Mouse (Mus musculus): ENCODE data around the gene Coro7. TPM values are rescaled to one million over a fixed set of nuclear protein-coding genes. Genes with fewer than 3 reads are reported as not detected.
A peak's percentile ranks its signal among the peaks of the same experiment; 100 is the strongest.

Gene Coro7
- polyA plus RNA-seq, 1 experiment from 2014 or later = 23.3 TPM

DNA sequence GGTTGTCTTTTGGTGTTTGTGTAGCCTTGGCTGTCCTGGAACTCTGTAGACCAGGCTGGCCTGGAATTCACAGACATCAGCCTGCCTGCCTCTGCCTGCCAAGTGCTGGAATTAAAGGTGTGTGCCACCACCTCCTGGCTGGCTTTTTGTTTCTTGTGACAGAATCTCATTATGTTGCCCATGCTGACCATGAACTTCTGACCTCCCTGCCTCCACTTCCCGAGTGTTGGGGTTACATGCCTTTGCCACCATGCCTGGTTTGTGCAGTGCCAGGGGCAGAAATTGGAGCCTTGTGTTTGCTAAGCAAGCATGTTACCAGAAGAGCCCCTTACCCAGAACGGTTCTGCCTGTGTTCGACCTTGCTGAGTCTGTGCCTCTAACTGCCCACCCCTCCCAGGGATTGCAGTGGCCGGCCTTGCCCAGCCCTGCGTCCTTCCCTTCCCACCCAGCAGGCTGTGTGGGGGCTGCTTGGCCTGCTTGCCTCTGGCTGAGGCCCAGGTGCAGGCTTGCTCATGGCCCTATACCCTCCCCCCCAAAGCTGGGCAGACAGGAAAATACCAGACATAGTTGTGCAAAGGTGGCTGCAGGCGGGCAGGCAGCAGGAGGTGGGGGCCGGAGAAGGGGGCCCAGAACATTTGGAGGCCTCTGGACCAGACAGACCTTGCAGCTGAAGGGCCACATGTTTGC is 76.7 kb downstream of the Coro7 start:
- DNase-seq (no peak), ATAC-seq (ENCODE audit: low FRiP score, low TSS enrichment) (no peak)
- H3K9me3 ChIP-seq (ENCODE audit: control insufficient read depth, low read length) = no peaks in the 10 kb centered on the region
- H3K9ac ChIP-seq (replicated peaks; ENCODE audit: low read length) = no peak overlapping the region; the same call in 1 of the 2 replicates
- H3K4me3 ChIP-seq (replicated peaks; ENCODE audit: low read depth, low read length) = no peak overlapping the region
- H3K27ac ChIP-seq (replicated peaks; ENCODE audit: low read depth, low read length) = no peak overlapping the region; the same call in 1 of the 2 replicates
- no peaks in the 10 kb centered on the region for H3K27me3 ChIP-seq (ENCODE audit: control insufficient read depth, insufficient read depth, low read length)
- H3K4me2 ChIP-seq (ENCODE audit: low read length) = no peak overlapping the region
- peaks cover 59% of the 10 kb centered on the region for H3K4me1 ChIP-seq (ENCODE audit: control insufficient read depth, insufficient read depth, low read length)
- no peaks in the 10 kb centered on the region for H3K36me3 ChIP-seq (ENCODE audit: control insufficient read depth, insufficient read depth, low read length)
- WGBS = 36% methylated on average over 7 of the region's 7 CpGs

DNA sequence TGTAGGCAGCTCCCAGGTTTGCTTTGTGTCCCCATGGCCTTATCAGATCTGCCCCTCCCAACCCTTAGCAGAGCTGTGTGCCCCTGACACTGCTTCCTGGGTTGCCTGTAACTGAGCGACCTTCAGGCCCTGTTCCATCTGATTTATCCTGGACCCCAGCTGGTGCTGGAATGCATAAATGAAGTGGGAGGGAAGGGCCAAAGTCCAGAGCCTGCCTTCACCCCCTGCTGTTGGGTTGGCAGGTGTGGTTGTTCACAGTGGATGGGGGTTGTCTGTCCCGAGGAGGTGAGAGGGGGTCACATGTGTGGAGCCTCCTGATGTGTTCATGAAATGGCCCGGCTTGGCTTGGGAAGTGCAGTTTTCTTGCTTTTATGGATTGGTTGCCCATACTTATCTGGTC is 77.4 kb downstream of the Coro7 start:
- Histone ChIP-seq H3K4me3 (replicated peaks; ENCODE audit: low read depth, low read length) (no peak overlapping the region), H3K27me3 (ENCODE audit: control insufficient read depth, insufficient read depth, low read length) (no peaks in the 10 kb centered on the region), H3K9me3 (ENCODE audit: control insufficient read depth, low read length) (no peaks in the 10 kb centered on the region), H3K27ac (replicated peaks; ENCODE audit: low read depth, low read length) (no peak overlapping the region), H3K9ac (replicated peaks; ENCODE audit: low read length) (no peak overlapping the region), H3K4me2 (ENCODE audit: low read length) (no peak overlapping the region), H3K4me1 (ENCODE audit: control insufficient read depth, insufficient read depth, low read length) (peaks cover 65% of the 10 kb centered on the region), H3K36me3 (ENCODE audit: control insufficient read depth, insufficient read depth, low read length) (no peaks in the 10 kb centered on the region)
- DNase-seq (no peak), ATAC-seq (ENCODE audit: low FRiP score, low TSS enrichment) (no peak)
- 21% methylated on average over 3 of the region's 3 CpGs for WGBS

DNA sequence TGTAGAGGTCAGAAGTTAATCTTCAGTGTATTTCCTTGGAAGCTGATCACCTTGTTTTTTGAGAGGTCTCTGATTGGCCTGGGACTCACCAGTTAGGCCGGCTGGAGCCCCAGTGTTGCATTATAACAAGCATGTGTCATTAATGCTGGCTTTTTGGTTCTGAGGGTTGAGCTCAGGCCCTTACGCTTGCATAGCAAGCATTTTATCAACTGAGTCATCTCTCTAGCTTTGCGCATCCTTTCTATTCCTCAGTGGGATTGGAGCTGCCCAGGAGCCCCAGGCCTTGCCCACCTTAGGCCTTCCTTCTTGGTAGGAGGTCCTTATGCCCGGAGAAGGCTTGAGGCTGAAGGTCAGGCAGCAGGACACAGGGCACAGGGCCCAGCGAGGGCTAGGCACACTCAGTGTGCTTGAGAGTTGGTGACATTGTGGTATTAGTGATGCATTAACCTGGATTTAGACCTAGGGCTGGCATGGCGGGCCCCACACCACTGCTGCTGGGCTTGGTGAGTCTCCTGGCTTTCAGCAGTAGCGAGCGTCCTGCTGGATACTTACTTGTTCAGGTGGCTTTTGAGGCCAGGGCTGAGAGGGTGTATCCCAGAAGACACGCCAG is 78.8 kb downstream of the Coro7 start:
- Histone ChIP-seq H3K36me3 (ENCODE audit: control insufficient read depth, insufficient read depth, low read length) (no peaks in the 10 kb centered on the region), H3K9me3 (ENCODE audit: control insufficient read depth, low read length) (no peaks in the 10 kb centered on the region), H3K4me3 (replicated peaks; ENCODE audit: low read depth, low read length) (no peak overlapping the region), H3K4me2 (ENCODE audit: low read length) (no peak overlapping the region), H3K9ac (replicated peaks; ENCODE audit: low read length) (no peak overlapping the region), H3K27ac (replicated peaks; ENCODE audit: low read depth, low read length) (no peak overlapping the region), H3K4me1 (ENCODE audit: control insufficient read depth, insufficient read depth, low read length) (peaks cover 67% of the 10 kb centered on the region), H3K27me3 (ENCODE audit: control insufficient read depth, insufficient read depth, low read length) (no peaks in the 10 kb centered on the region)
- DNase-seq (no peak), ATAC-seq (ENCODE audit: low FRiP score, low TSS enrichment) (no peak)
- WGBS = 85% methylated on average over 9 of the region's 9 CpGs

DNA sequence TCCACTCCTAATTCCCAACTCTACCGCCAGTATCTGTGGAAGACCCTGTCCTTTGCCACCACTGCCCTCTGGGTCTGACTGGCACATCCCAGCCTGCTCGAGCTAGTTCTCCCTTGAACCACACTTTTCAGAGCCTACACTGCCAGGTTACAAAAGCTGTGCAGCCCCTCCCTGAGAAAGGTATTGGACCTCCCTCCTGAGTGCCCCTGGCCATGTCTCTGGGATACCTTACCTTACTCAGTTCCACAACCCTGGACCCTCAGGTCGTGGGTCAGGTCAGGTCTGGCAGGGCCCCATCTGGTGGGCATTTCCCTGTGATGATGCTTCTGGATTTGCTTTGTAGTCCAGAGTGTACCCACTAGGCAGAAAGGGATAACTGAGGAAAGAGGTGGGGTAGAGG is 80.0 kb downstream of the Coro7 start:
- H3K9ac ChIP-seq (replicated peaks; ENCODE audit: low read length) = no peak overlapping the region
- H3K4me1 ChIP-seq (ENCODE audit: control insufficient read depth, insufficient read depth, low read length) = peaks cover 62% of the 10 kb centered on the region
- H3K9me3 ChIP-seq (ENCODE audit: control insufficient read depth, low read length) = no peaks in the 10 kb centered on the region
- no peak for DNase-seq
- H3K4me2 ChIP-seq (ENCODE audit: low read length) = no peak overlapping the region
- no peaks in the 10 kb centered on the region for H3K27me3 ChIP-seq (ENCODE audit: control insufficient read depth, insufficient read depth, low read length)
- no peak overlapping the region for H3K27ac ChIP-seq (replicated peaks; ENCODE audit: low read depth, low read length)
- ATAC-seq (ENCODE audit: low FRiP score, low TSS enrichment) = no peak
- no peak overlapping the region for H3K4me3 ChIP-seq (replicated peaks; ENCODE audit: low read depth, low read length)
- 86% methylated on average over 3 of the region's 3 CpGs for WGBS
- no peaks in the 10 kb centered on the region for H3K36me3 ChIP-seq (ENCODE audit: control insufficient read depth, insufficient read depth, low read length)

DNA sequence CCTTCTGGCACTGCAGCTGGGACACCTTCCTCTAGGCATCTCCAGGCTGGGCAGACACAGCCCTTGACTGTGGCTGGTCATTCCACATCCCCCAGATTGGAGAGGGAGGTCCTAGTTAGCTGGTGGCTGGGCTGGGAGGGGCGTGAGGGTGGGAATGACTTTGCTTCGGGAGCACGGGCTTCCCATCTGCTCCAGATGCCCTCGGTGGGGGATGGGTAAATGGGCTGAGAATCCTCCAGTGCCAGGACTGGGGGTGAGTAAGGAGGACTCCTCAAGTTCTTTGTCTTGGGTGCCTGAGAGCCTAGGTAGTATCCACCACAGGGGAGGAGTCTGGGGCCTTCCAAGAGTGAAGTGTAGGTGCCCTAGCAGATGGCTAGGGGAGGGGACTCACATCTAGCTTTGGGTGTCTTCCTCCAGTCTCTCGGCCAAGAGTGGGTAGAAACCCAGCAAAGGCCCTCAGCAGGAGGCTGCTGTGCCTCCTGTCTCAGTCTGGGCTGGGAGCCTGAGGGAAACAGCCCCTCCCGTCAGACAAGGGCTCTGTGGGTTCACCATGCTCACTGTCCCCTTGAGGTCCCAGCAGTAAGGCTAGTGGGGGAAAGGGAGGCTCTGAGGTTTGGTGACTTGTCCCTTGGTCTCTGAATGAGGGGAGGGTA is 80.6 kb downstream of the Coro7 start:
- WGBS = 22% methylated on average over 6 of the region's 6 CpGs
- 0 out of 2 replicates have a peak overlapping the region, but pooled peaks have one; percentile 14 for H3K27ac ChIP-seq (replicated peaks; ENCODE audit: low read depth, low read length)
- H3K4me3 ChIP-seq (replicated peaks; ENCODE audit: low read depth, low read length) = no peak overlapping the region
- peak; percentile 40 for DNase-seq
- no peak for ATAC-seq (ENCODE audit: low FRiP score, low TSS enrichment)
- H3K36me3 ChIP-seq (ENCODE audit: control insufficient read depth, insufficient read depth, low read length) = no peaks in the 10 kb centered on the region
- H3K9me3 ChIP-seq (ENCODE audit: control insufficient read depth, low read length) = no peaks in the 10 kb centered on the region
- 0 out of 2 replicates have a peak overlapping the region, but pooled peaks have one; percentile 34 for H3K9ac ChIP-seq (replicated peaks; ENCODE audit: low read length)
- peak overlapping the region; percentile 21 for H3K4me2 ChIP-seq (ENCODE audit: low read length)
- peaks cover 59% of the 10 kb centered on the region for H3K4me1 ChIP-seq (ENCODE audit: control insufficient read depth, insufficient read depth, low read length)
- no peaks in the 10 kb centered on the region for H3K27me3 ChIP-seq (ENCODE audit: control insufficient read depth, insufficient read depth, low read length)

DNA sequence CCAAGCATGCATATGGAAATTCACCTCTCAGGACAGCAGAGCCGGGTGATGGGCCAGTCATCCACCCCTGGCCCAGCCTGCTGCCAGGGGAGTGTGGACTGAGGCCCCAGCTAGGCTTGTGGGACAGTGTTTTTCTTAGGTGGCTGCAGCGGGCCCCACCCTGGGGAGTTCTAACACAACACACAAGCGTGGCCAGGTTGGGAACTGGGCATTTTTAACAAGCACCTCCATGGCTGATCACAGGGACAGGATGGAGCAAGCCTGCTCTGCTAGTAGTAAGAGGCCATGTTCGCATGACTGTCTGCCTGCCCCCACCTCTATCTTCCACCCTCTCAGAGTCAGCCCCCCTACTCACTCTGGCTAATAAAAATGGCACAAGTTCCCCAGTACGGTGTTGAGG is 81.5 kb downstream of the Coro7 start:
- no peaks in the 10 kb centered on the region for H3K9me3 ChIP-seq (ENCODE audit: control insufficient read depth, low read length)
- 64% methylated on average over 5 of the region's 5 CpGs for WGBS
- no peak for ATAC-seq (ENCODE audit: low FRiP score, low TSS enrichment)
- DNase-seq = no peak
- H3K9ac ChIP-seq (replicated peaks; ENCODE audit: low read length) = peak overlapping the region; percentile 31; the same call in 1 of the 2 replicates
- H3K4me2 ChIP-seq (ENCODE audit: low read length) = peak overlapping the region; percentile 98
- H3K27ac ChIP-seq (replicated peaks; ENCODE audit: low read depth, low read length) = 0 out of 2 replicates have a peak overlapping the region, but pooled peaks have one; percentile 45
- H3K36me3 ChIP-seq (ENCODE audit: control insufficient read depth, insufficient read depth, low read length) = no peaks in the 10 kb centered on the region
- peaks cover 59% of the 10 kb centered on the region for H3K4me1 ChIP-seq (ENCODE audit: control insufficient read depth, insufficient read depth, low read length)
- no peak overlapping the region for H3K4me3 ChIP-seq (replicated peaks; ENCODE audit: low read depth, low read length)
- no peaks in the 10 kb centered on the region for H3K27me3 ChIP-seq (ENCODE audit: control insufficient read depth, insufficient read depth, low read length)

DNA sequence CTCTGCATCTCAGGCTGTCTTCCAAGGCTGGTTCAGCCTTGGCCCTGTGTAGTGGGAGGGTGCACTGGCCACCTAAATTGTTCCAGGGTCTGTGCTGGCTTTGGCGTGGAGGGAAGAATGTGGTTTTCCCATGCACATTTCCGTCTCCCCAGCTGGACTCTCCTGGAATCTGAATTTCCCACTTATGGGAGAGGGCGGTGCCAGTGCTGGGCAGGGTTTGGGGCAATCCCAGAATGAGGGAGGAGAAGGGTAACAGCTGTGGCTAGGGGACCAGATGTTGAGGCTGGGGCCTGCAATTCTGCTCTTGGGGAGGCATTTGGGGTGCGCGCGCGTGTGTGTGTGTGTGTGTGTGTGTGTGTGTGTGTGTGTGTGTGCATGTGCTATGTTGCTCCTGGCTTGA is 82.3 kb downstream of the Coro7 start:
- no peak for DNase-seq

DNA sequence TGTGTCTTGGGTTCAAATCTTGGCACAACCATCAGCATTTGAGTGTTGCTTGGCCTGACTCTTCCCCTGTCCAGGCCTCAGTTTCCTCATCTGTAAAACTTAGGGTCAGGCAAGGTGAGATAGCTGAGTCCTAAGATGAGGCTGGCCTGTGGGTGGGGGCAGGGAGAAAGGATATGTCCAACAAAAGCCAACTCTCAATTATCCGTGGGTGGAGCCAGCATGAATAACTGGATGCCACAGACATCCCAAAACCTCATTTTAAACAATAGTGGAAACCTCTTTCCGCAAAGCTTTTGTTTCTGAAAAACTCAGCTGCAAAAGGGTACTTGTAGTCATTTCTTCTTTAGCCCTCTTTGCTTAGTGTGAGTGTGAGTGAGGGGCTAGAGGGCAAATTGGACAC is 82.7 kb downstream of the Coro7 start:
- Histone ChIP-seq H3K4me1 (ENCODE audit: control insufficient read depth, insufficient read depth, low read length) (peaks cover 57% of the 10 kb centered on the region), H3K9me3 (ENCODE audit: control insufficient read depth, low read length) (no peaks in the 10 kb centered on the region), H3K4me3 (replicated peaks; ENCODE audit: low read depth, low read length) (0 out of 2 replicates have a peak overlapping the region, but pooled peaks have one; percentile 83), H3K36me3 (ENCODE audit: control insufficient read depth, insufficient read depth, low read length) (no peaks in the 10 kb centered on the region), H3K9ac (replicated peaks; ENCODE audit: low read length) (peak overlapping the region; percentile 91; the same call in 1 of the 2 replicates), H3K27ac (replicated peaks; ENCODE audit: low read depth, low read length) (no peak overlapping the region), H3K4me2 (ENCODE audit: low read length) (peak overlapping the region; percentile 98), H3K27me3 (ENCODE audit: control insufficient read depth, insufficient read depth, low read length) (no peaks in the 10 kb centered on the region)
- DNase-seq (no peak), ATAC-seq (ENCODE audit: low FRiP score, low TSS enrichment) (no peak)
- 33% methylated on average over 2 of the region's 2 CpGs for WGBS

More for the DNA sequence above, 82.3 kb downstream of the Coro7 start:
- Histone ChIP-seq H3K4me1 (ENCODE audit: control insufficient read depth, insufficient read depth, low read length) (peaks cover 62% of the 10 kb centered on the region), H3K4me2 (ENCODE audit: low read length) (peak overlapping the region; percentile 98), H3K9ac (replicated peaks; ENCODE audit: low read length) (peak overlapping the region; percentile 42; the same call in 1 of the 2 replicates), H3K36me3 (ENCODE audit: control insufficient read depth, insufficient read depth, low read length) (no peaks in the 10 kb centered on the region), H3K4me3 (replicated peaks; ENCODE audit: low read depth, low read length) (0 out of 2 replicates have a peak overlapping the region, but pooled peaks have one; percentile 10), H3K27ac (replicated peaks; ENCODE audit: low read depth, low read length) (no peak overlapping the region), H3K9me3 (ENCODE audit: control insufficient read depth, low read length) (no peaks in the 10 kb centered on the region), H3K27me3 (ENCODE audit: control insufficient read depth, insufficient read depth, low read length) (no peaks in the 10 kb centered on the region)
- 58% methylated on average over 7 of the region's 7 CpGs for WGBS
- no peak for ATAC-seq (ENCODE audit: low FRiP score, low TSS enrichment)
